Mouse (Mus musculus): ENCODE results near the gene Gm49661. TPM values are rescaled to one million over a fixed set of nuclear protein-coding genes. Genes with fewer than 3 reads are reported as not detected.

The Gm49661 gene
- polyA plus RNA-seq, 1 experiment from 2014 or later = not detected

DNA sequence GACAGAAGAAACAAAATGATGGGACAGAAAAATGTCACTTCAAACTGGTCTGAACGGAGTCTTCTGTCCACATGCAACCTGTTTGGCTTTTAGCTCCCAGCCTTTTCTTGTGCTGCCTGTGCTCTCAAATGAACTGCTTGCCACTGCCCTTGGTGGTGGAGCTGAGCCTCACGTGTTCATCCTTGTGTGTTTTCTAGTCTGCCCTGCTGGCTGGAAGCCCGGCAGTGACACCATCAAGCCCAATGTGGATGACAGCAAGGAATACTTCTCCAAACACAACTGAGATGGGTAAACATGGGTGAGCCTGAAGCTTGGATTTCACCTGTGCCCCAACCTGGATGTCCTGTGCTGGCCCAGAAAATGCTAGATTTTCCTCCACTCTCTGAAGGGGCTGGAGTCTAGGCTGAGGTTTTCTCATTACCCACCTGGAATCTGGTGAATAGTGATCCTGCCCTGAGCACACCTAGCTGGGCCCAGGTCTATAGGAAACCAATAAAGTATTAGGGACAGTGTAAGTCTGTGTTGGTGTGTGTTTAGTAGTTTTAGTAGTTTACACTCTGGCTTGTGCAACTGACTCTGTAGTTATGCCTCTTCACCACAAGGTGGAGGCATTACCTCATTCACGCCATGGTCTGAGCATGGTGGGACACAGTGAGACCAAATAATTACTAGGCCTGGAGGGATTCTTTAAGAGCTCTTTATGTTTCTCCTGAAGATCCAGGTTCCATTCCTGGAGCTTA is 4.7 kb upstream of the Gm49661 start:
- H3K4me1 ChIP-seq = peaks cover 52% of the 10 kb centered on the region
- no peaks in the 10 kb centered on the region for H3K27me3 ChIP-seq
- H3K9me3 ChIP-seq = no peaks in the 10 kb centered on the region
- no peak overlapping the region for H3K4me3 ChIP-seq
- no peak for ATAC-seq (ENCODE audit: borderline replicate concordance, extremely low read depth, low FRiP score, low TSS enrichment)
- H3K4me2 ChIP-seq = no peak overlapping the region
- no peak overlapping the region for H3K9ac ChIP-seq
- no peak overlapping the region for H3K27ac ChIP-seq
- WGBS = 54% methylated on average over 4 of the region's 4 CpGs
- H3K36me3 ChIP-seq = peaks cover 38% of the 10 kb centered on the region

GRCm38 (mm10) chr8:84973079-84973478 is 3.8 kb upstream of the Gm49661 start:
- H3K36me3 ChIP-seq = peaks cover 38% of the 10 kb centered on the region
- WGBS = 94% methylated on average over 1 of the region's 1 CpGs
- H3K9me3 ChIP-seq = no peaks in the 10 kb centered on the region
- no peaks in the 10 kb centered on the region for H3K27me3 ChIP-seq
- ATAC-seq (ENCODE audit: borderline replicate concordance, extremely low read depth, low FRiP score, low TSS enrichment) = no peak
- no peak overlapping the region for H3K9ac ChIP-seq
- H3K4me3 ChIP-seq = no peak overlapping the region
- H3K4me1 ChIP-seq = peaks cover 52% of the 10 kb centered on the region
- H3K27ac ChIP-seq = no peak overlapping the region
- no peak overlapping the region for H3K4me2 ChIP-seq

GRCm38 (mm10) chr8:84970913-84971312 is 1.7 kb upstream of the Gm49661 start:
- no peak overlapping the region for H3K27ac ChIP-seq
- peak overlapping the region; percentile 77 for H3K4me2 ChIP-seq
- 59% methylated on average over 5 of the region's 5 CpGs for whole genome bisulfite sequencing
- no peaks in the 10 kb centered on the region for H3K9me3 ChIP-seq
- H3K36me3 ChIP-seq = peaks cover 38% of the 10 kb centered on the region
- peaks cover 47% of the 10 kb centered on the region for H3K4me1 ChIP-seq
- peak overlapping the region; percentile 67 for H3K4me3 ChIP-seq
- H3K27me3 ChIP-seq = no peaks in the 10 kb centered on the region
- peak overlapping the region; percentile 83; the same call in 1 of the 2 replicates for H3K9ac ChIP-seq
- no peak for ATAC-seq (ENCODE audit: borderline replicate concordance, extremely low read depth, low FRiP score, low TSS enrichment)

DNA sequence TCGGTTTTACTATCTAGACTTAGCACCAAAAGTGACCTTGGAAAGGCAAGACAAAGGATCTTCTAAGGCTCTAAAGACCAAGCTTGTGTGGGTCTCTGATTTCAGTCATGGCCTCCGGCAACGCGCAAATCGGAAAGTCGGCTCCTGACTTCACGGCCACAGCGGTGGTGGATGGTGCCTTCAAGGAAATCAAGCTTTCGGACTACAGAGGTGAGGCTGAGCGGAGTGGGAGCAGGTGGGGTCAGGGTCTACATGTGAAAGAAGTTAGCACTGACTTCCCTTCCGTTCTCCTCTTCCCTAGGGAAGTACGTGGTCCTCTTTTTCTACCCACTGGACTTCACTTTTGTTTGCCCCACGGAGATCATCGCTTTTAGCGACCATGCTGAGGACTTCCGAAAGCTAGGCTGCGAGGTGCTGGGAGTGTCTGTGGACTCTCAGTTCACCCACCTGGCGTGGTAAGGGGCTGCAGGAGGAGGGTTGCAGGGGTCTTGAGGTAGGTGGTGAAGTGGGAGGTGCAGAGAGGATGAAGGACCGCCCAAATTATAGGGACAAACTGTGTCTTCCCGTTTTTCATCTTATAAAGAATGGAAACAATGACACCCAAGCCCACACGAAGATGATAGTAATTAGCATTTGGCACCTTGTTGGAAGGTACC is 1.0 kb upstream of the Gm49661 start:
- peak overlapping the region; percentile 77 for H3K4me2 ChIP-seq
- ATAC-seq (ENCODE audit: borderline replicate concordance, extremely low read depth, low FRiP score, low TSS enrichment) = no peak
- H3K4me1 ChIP-seq = peaks cover 42% of the 10 kb centered on the region
- no peaks in the 10 kb centered on the region for H3K9me3 ChIP-seq
- peak overlapping the region; percentile 89 for H3K27ac ChIP-seq
- peak overlapping the region; percentile 67 for H3K4me3 ChIP-seq
- H3K36me3 ChIP-seq = peaks cover 38% of the 10 kb centered on the region
- H3K9ac ChIP-seq = peak overlapping the region; percentile 83
- 7% methylated on average over 21 of the region's 21 CpGs for WGBS
- H3K27me3 ChIP-seq = no peaks in the 10 kb centered on the region

DNA sequence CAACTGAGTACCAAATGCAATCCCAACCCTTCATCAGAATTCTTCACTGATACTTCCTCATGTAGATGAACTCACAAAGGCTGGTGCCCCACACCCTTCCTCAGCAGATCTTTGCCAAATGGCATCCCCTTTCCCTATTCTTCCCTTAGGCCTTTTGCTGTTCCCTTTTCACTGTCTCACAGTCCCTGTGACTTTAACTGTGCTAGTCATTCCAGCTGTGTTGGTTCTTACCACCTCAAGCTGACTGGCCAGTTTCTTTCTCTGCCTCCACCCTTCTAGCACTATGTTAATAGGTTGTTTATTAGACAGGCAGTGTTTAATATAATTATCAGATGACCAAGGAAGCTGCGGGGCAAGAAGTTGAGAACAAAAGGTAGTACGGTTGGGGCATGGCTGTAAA is 583 bp downstream of the Gm49661 start:
- peaks cover 30% of the 10 kb centered on the region for H3K36me3 ChIP-seq
- no peaks in the 10 kb centered on the region for H3K9me3 ChIP-seq
- no peaks in the 10 kb centered on the region for H3K27me3 ChIP-seq
- ATAC-seq (ENCODE audit: borderline replicate concordance, extremely low read depth, low FRiP score, low TSS enrichment) = no peak
- 11% methylated on average over 2 of the region's 2 CpGs for WGBS
- peak overlapping the region; percentile 83 for H3K9ac ChIP-seq
- H3K27ac ChIP-seq = peak overlapping the region; percentile 89
- H3K4me3 ChIP-seq = peak overlapping the region; percentile 67
- H3K4me1 ChIP-seq = peaks cover 39% of the 10 kb centered on the region
- H3K4me2 ChIP-seq = peak overlapping the region; percentile 77

DNA sequence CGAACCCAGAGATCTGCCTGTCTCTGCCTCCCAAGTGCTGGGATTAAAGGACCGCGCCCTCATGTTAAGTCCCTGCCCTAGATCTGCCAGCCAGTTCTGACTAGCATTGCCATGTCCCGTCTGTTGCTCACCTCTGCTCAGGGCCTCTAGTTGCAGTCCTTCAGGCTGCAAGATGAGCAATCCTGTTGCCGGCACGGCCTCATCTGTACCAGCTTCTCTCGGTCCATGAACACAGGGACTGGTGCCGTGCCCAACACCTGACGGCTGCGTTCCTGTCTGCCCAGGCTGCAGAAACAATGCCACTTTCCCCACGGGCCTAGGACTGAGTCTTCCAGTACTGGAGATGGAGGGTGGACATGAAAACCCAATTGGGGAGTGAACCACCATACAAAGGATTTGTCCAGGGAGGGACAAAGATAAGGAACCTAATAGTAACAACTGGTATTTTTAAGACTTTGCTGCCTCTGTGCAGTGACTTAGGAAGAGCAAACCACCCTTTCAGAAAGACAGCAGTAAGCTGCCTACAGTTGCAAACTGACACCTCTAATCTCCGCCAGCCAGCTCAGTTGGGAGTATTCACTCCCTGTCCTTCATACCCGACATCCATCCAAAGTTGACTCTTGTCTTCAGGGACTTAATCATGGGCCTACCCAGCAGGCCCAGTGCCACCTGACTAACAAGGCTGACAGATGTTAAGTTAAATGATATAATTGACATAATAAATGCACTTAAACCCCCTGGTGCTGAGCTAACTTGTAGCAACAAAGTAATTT is 1.5 kb downstream of the Gm49661 start:
- Histone ChIP-seq H3K4me1 (peaks cover 39% of the 10 kb centered on the region), H3K27me3 (no peaks in the 10 kb centered on the region), H3K9ac (no peak overlapping the region), H3K27ac (no peak overlapping the region), H3K9me3 (no peaks in the 10 kb centered on the region), H3K4me2 (0 out of 2 replicates have a peak overlapping the region, but pooled peaks have one; percentile 77), H3K36me3 (peaks cover 22% of the 10 kb centered on the region), H3K4me3 (no peak overlapping the region; the same call in 1 of the 2 replicates)
- WGBS = 88% methylated on average over 13 of the region's 13 CpGs
- no peak for ATAC-seq (ENCODE audit: borderline replicate concordance, extremely low read depth, low FRiP score, low TSS enrichment)

- Histone ChIP-seq H3K27ac (peak overlapping the region; percentile 49; the same call in 1 of the 2 replicates), H3K36me3 (peaks cover 17% of the 10 kb centered on the region), H3K4me2 (peak overlapping the region; percentile 72; the same call in 1 of the 2 replicates), H3K4me3 (peak overlapping the region; percentile 60; the same call in 1 of the 2 replicates), H3K9me3 (no peaks in the 10 kb centered on the region), H3K27me3 (no peaks in the 10 kb centered on the region), H3K4me1 (peaks cover 39% of the 10 kb centered on the region), H3K9ac (no peak overlapping the region)
- 26% methylated on average over 3 of the region's 3 CpGs for WGBS
- ATAC-seq (ENCODE audit: borderline replicate concordance, extremely low read depth, low FRiP score, low TSS enrichment) = no peak
Measured at GRCm38 (mm10) chr8:84966603-84967002, 2.6 kb downstream of the Gm49661 start.

DNA sequence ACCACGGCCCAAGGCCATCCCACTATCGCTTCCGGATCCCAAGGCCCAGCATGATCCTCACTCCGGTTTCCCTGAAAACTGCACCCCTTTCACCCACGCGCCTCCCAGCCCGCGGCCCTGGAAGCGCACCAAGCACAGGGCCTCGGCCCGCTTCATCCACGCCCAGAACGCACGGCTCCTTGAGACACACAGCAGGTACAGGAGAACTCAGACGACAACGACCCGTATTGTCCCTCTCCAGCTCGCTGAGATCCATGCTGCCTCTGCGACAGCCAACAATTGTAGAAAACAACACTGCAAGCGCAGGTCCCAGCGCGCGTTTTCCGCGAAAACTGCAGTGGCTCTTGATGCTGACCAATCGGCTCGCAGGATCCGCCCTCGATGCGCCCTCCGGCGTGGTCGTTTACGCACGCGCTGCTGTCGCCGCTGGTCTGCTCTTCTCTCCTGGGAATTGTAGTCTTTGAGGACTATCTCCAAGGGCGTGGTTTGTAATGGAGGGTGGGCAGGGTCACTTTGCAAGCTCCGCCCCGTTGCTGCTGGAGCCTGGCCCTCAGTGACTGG is 3.4 kb downstream of the Gm49661 start:
- peak overlapping the region; percentile 60 for H3K4me3 ChIP-seq
- H3K4me1 ChIP-seq = peaks cover 33% of the 10 kb centered on the region
- no peaks in the 10 kb centered on the region for H3K9me3 ChIP-seq
- peak overlapping the region; percentile 49 for H3K27ac ChIP-seq
- ATAC-seq (ENCODE audit: borderline replicate concordance, extremely low read depth, low FRiP score, low TSS enrichment) = peak; percentile 90
- under 1% methylated on average over 41 of the region's 41 CpGs for WGBS
- H3K27me3 ChIP-seq = no peaks in the 10 kb centered on the region
- H3K9ac ChIP-seq = peak overlapping the region; percentile 45
- H3K36me3 ChIP-seq = peaks cover 9% of the 10 kb centered on the region
- H3K4me2 ChIP-seq = peak overlapping the region; percentile 72

- WGBS = 87% methylated on average over 4 of the region's 4 CpGs
- H3K36me3 ChIP-seq = peaks cover 8% of the 10 kb centered on the region
Measured at GRCm38 (mm10) chr8:84963952-84964351, 5.3 kb downstream of the Gm49661 start.

GRCm38 (mm10) chr8:84959811-84960210 is 9.4 kb downstream of the Gm49661 start:
- Histone ChIP-seq H3K4me1 (peaks cover 1% of the 10 kb centered on the region), H3K27me3 (no peaks in the 10 kb centered on the region), H3K9ac (no peak overlapping the region), H3K4me3 (no peak overlapping the region), H3K27ac (no peak overlapping the region), H3K4me2 (no peak overlapping the region), H3K36me3 (peaks cover 16% of the 10 kb centered on the region), H3K9me3 (no peaks in the 10 kb centered on the region)
- ATAC-seq (ENCODE audit: borderline replicate concordance, extremely low read depth, low FRiP score, low TSS enrichment) = no peak
- WGBS = 89% methylated on average over 7 of the region's 7 CpGs

More at GRCm38 (mm10) chr8:84963952-84964351, 5.3 kb downstream of the Gm49661 start:
- no peak overlapping the region for H3K27ac ChIP-seq
- no peak overlapping the region for H3K4me3 ChIP-seq
- H3K9ac ChIP-seq = no peak overlapping the region
- ATAC-seq (ENCODE audit: borderline replicate concordance, extremely low read depth, low FRiP score, low TSS enrichment) = no peak
- H3K9me3 ChIP-seq = no peaks in the 10 kb centered on the region
- H3K4me2 ChIP-seq = no peak overlapping the region
- peaks cover 28% of the 10 kb centered on the region for H3K4me1 ChIP-seq
- no peaks in the 10 kb centered on the region for H3K27me3 ChIP-seq

GRCm38 (mm10) chr8:84956768-84957167 is 12.5 kb downstream of the Gm49661 start:
- no peak for ATAC-seq (ENCODE audit: borderline replicate concordance, extremely low read depth, low FRiP score, low TSS enrichment)
- Histone ChIP-seq H3K27me3 (peaks cover 16% of the 10 kb centered on the region), H3K9me3 (no peaks in the 10 kb centered on the region), H3K36me3 (peaks cover 10% of the 10 kb centered on the region; the same call in 1 of the 2 replicates), H3K4me1 (peaks cover 6% of the 10 kb centered on the region; the same call in 1 of the 2 replicates), H3K4me3 (no peak overlapping the region), H3K4me2 (no peak overlapping the region), H3K9ac (no peak overlapping the region), H3K27ac (no peak overlapping the region)
- WGBS = 45% methylated on average over 2 of the region's 2 CpGs

Measured in lung, embryonic 15.5 days (tissue).